In genomic region chr10:85184964-85185608, GRCm38 (mm10) we compare ENCODE assay signal across 8 mouse cellular contexts. TPM values are rescaled to one million over a fixed set of nuclear protein-coding genes. Genes with fewer than 3 reads are reported as not detected.
DNase-seq lines count a peak whose midpoint lies in the region; ATAC-seq lines count a peak whose summit lies in the region.

Gene Cry1 (minus strand): TSS chr10:85185064.

- ATAC-seq in megakaryocyte, adult 5-6 weeks (ENCODE audit: poor library complexity, severe bottlenecking): peak; percentile 70

- peak; percentile 99 to 100 for DNase-seq in adrenal gland, adult (ENCODE audit: inconsistent age in 2 of 2, low spot score in 1 of 2)
- DNase-seq in embryo, embryonic 10 days (ENCODE audit: low spot score): peak; percentile 93
- peak; percentile 97 for DNase-seq in gastrocnemius, postnatal 10 days
- DNase-seq in induced T-regulatory cell, adult 2 months (ENCODE audit: low read depth): peak; percentile 97
- peak; percentile 96 to 98 for DNase-seq in left cerebral cortex, adult 8-10 months (ENCODE audit: low spot score in 2 of 2)
- DNase-seq in right cerebral cortex, adult 18-20 months: peak; percentile 97
- DNase-seq in urinary bladder, adult 2 months (ENCODE audit: low spot score): peak; percentile 100

RNA-seq across cellular contexts. Expression of gene Cry1, which starts in this region (rescaled TPM):
- 10 to 100 TPM; 10.8 to 14.1 TPM for total RNA-seq in gastrocnemius, postnatal 10 days (2021)
- 10 to 100 TPM; 15.6 to 24.6 (median 19.7) TPM for total RNA-seq in left cerebral cortex, adult 8-10 months (2022)
- total RNA-seq in megakaryocyte, adult 5-6 weeks (2015): 15.7 and 16.2 TPM in 2 replicates
- total RNA-seq in megakaryocyte, adult 5-6 weeks (2017): 17.5 and 19.4 TPM in 2 replicates
- polyA plus RNA-seq in urinary bladder, adult 2 months (2012; rRNA removed): 11.5 and 15.5 TPM in 2 replicates

Comparison
In these comparisons a context has a peak if more than half of its experiments do, and no peak if none do; other contexts are left out.
1. Peak in every context shown above with its lines: DNase-seq and ATAC-seq.